Mouse (Mus musculus) embryonic facial prominence, embryonic 14.5 days (tissue): Measurements from ENCODE around the gene Mturn. TPM values are rescaled to one million over a fixed set of nuclear protein-coding genes. Genes with fewer than 3 reads are reported as not detected.

Experiments
- ATAC-seq: fragments of 200-750 bp; cut with Nextera tagmentation; 2 replicates; pipeline ENCODE4 v1.8.0; 2017; ENCODE audit warnings: low read depth, moderate number of reproducible peaks, moderate TSS enrichment
- DNase-seq: peaks from one replicate; pipeline ENCODE4 v3.0.0-alpha.2; 2015; ENCODE audit warnings: low spot score
- H3K27ac ChIP-seq: fragments of 300-500 bp; sonication (generic); replicated peaks from 2 replicates; pipeline ENCODE4 v1.5.1; 2014; ENCODE audit warnings: low read depth, mild to moderate bottlenecking, low read length, moderate library complexity
- H3K27me3 ChIP-seq: fragments of 300-500 bp; sonication (generic); replicated peaks from 2 replicates; pipeline ENCODE4 v1.6.1; 2014; ENCODE audit warnings: low read length; ENCODE audit not compliant: control insufficient read depth, insufficient read depth
- H3K36me3 ChIP-seq: fragments of 300-500 bp; sonication (generic); 2 replicates; pipeline ENCODE4 v1.6.1; 2014; ENCODE audit warnings: low read length, mixed read lengths; ENCODE audit not compliant: control insufficient read depth, insufficient read depth
- H3K4me1 ChIP-seq: fragments of 300-500 bp; sonication (generic); 2 replicates; pipeline ENCODE4 v1.6.1; 2014; ENCODE audit warnings: antibody characterized with exemption, low read length; ENCODE audit not compliant: control insufficient read depth, insufficient read depth
- H3K4me2 ChIP-seq: fragments of 300-500 bp; sonication (generic); 2 replicates; pipeline ENCODE4 v1.6.1; 2014; ENCODE audit warnings: low read depth, mild to moderate bottlenecking, low read length, moderate library complexity, mixed read lengths
- H3K4me3 ChIP-seq: fragments of 300-500 bp; sonication (generic); 2 replicates; pipeline ENCODE4 v1.5.1; 2014; ENCODE audit warnings: low read depth, mild to moderate bottlenecking, low read length
- H3K9ac ChIP-seq: fragments of 300-500 bp; sonication (generic); 2 replicates; pipeline ENCODE4 v1.6.1; 2014; ENCODE audit warnings: low read depth, mild to moderate bottlenecking, low read length, moderate library complexity, mixed read lengths
- H3K9me3 ChIP-seq: fragments of 300-500 bp; sonication (generic); 2 replicates; pipeline ENCODE4 v1.6.1; 2016; ENCODE audit warnings: low read length; ENCODE audit not compliant: control insufficient read depth
- WGBS: fragments of 180-500 bp; shearing (Covaris S2); extraction: QIAGEN DNeasy Blood & Tissue Kit; methylation state at CpG from one replicate; pipeline ENCODE4 v1.1.7; 2014; 5-methylcytosine and 5-hydroxymethylcytosine counted together
- polyA plus RNA-seq: library from polyadenylated mRNA; unstranded; fragments of >200 nt; fragmentation: Nextera tagmentation; extraction: Ambion mirVana; gene quantifications from 2 replicates; pipeline ENCODE4 v1.2.1, GENCODE M21; 2014

Gene Mturn
- polyA plus RNA-seq, 1 experiment from 2014 or later: 17.9 TPM

DNA sequence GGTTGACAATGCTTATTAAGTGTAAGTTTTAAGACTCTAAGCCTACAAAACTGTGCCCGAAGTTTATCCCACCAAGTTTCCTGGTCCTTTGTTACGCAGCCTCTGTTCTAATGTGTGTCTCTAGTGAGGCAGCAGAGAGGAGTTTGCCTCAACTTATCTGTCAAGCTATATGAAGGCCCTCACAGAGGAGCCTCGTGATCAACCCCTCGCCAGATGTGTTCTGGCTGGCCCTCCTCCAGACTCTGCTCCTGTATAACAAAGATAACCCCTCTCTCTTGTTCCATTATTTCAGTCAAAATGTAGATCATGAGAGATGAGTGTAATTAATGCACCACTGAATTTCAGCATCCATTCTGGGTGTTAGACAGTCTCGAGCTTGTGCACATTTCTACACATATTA lies 1.7 kb upstream of the Mturn start:
- no peaks in the 10 kb centered on the region for H3K36me3 ChIP-seq

DNA sequence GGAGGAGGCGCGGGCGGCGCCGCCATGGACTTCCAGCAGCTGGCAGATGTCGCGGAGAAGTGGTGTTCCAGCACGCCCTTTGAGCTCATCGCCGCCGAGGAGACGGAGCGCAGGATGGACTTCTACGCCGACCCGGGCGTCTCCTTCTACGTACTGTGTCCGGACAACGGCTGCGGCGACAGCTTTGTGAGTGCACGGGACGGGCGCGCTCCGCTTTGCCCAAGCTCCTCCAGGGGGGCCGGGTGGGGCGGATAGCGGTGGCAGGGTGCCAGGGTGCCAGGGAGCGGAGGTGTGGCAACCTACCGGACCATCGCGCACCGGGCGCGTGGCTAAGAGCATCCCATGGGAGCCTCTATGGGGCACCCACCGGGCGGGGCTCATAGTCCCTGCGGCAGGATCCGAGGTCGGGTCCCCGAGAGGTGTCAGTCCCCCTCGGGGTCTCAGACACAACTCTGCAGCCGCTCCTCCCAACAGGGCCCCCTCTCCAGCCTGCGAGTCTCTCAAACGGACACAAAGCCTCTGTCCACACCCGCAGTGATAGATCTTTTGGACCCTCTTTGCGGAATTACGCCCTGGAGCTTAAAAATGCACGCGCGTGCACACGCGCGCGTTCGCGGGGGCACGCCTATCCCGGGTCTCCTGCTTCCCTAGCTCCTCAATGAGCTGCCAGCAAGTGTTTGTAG lies 463 bp downstream of the Mturn start:
- WGBS: under 1% methylated on average over 37 of the region's 61 CpGs
- peak overlapping the region; percentile 82 for H3K4me3 ChIP-seq
- no peak for DNase-seq
- H3K4me2 ChIP-seq: peak overlapping the region; percentile 99
- H3K4me1 ChIP-seq: 0 out of 2 replicates have a peak, but pooled peaks cover 7% of the 10 kb centered on the region
- H3K9me3 ChIP-seq: no peaks in the 10 kb centered on the region
- no peak; the same call in 1 of the 2 replicates for ATAC-seq
- peaks cover 8% of the 10 kb centered on the region for H3K27me3 ChIP-seq
- H3K27ac ChIP-seq: no peak overlapping the region; the same call in 1 of the 2 replicates
- peak overlapping the region; percentile 76 for H3K9ac ChIP-seq
- no peaks in the 10 kb centered on the region for H3K36me3 ChIP-seq

More for the DNA sequence above, 1.7 kb upstream of the Mturn start:
- Histone ChIP-seq H3K4me2 (no peak overlapping the region), H3K27me3 (peaks cover 8% of the 10 kb centered on the region), H3K27ac (no peak overlapping the region), H3K9me3 (no peaks in the 10 kb centered on the region), H3K9ac (no peak overlapping the region), H3K4me3 (no peak overlapping the region), H3K4me1 (0 out of 2 replicates have a peak, but pooled peaks cover 7% of the 10 kb centered on the region)
- DNase-seq (no peak), ATAC-seq (no peak)
- WGBS: 66% methylated on average over 5 of the region's 5 CpGs

DNA sequence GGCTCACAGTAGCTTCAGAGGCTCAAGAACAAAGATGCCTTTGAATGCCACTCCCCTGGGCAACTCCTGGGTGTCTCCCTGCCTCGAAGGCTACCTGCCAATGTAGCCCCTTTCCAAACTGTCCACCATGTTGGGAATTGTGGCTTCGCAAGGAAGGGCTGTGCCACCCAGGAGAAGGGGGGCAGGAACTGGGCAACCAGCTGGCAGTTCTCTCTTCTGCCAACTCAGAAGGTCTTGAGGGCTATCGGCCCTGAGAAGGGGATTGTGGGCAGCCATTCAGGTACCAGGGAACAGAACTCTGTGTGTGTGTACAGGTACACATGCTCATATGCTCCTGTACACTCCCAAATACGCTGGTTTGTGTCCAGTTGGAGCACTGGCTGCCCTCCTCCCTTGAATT lies 2.7 kb downstream of the Mturn start:
- Histone ChIP-seq H3K9ac (no peak overlapping the region), H3K4me2 (no peak overlapping the region), H3K36me3 (no peaks in the 10 kb centered on the region), H3K4me3 (no peak overlapping the region), H3K9me3 (no peaks in the 10 kb centered on the region), H3K27me3 (peaks cover 8% of the 10 kb centered on the region), H3K27ac (no peak overlapping the region), H3K4me1 (0 out of 2 replicates have a peak, but pooled peaks cover 7% of the 10 kb centered on the region)
- DNase-seq (no peak), ATAC-seq (no peak)
- 78% methylated on average over 4 of the region's 4 CpGs for WGBS

DNA sequence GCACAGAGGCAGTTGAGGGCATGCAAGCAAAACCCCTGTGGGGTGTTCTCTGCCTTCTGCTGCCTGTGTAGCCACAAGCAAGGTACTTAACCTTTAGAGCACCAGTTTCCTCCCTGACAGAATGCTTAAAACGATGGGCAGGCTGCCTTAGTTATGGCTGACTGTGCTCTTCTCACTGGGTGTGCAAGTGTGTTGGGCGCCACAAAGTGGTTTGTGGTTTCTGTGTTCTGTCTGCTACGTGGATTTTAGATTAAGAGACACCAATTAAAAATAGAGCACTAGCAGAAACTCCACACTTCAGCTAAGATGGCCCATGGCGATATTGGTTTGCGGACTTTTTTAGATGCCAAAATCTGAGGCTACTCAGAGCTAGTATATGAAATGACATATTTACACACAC lies 3.7 kb downstream of the Mturn start:
- H3K36me3 ChIP-seq: no peaks in the 10 kb centered on the region
- no peak overlapping the region for H3K4me3 ChIP-seq
- H3K27me3 ChIP-seq: peaks cover 8% of the 10 kb centered on the region; the same call in 1 of the 2 replicates
- ATAC-seq (no peak), DNase-seq (no peak)
- no peak overlapping the region for H3K4me2 ChIP-seq
- H3K9me3 ChIP-seq: no peaks in the 10 kb centered on the region
- no peak overlapping the region for H3K27ac ChIP-seq
- 0 out of 2 replicates have a peak, but pooled peaks cover 7% of the 10 kb centered on the region for H3K4me1 ChIP-seq
- 77% methylated on average over 5 of the region's 5 CpGs for WGBS
- H3K9ac ChIP-seq: no peak overlapping the region

DNA sequence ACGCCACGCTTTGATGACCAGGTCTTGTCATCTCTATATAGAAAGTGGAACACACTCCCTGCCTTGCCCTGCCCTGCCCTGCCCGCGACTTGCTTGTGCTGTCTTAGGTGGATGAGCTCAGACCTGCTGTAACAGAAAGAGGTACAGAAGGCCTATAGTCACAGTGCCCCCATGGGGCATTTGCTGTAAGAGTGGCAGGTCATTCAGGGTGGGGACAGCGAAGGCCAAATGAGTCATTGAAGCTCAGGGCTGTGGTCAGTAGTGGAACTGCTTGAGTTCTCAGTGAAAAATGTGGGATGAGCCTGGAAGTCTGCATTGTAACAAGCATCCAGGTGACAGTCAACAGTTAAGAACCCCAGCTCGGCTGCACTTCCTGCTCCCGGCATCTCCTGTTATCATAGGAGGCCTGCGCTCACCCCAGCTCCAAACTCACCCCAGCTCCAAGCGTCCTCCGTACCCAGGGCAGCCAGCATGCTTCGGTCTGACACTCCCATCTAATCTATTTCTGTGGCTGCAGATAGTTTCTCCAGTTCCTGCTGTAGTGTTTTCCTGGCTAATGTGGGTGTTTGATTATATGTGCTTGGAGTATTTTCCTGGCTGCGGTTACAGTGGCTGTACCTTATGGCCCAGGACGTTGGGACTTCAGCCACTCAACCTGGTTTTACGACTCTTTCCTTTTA lies 4.4 kb downstream of the Mturn start:
- Histone ChIP-seq H3K9me3 (no peaks in the 10 kb centered on the region), H3K27ac (no peak overlapping the region), H3K27me3 (peaks cover 8% of the 10 kb centered on the region; the same call in 1 of the 2 replicates), H3K4me1 (0 out of 2 replicates have a peak, but pooled peaks cover 7% of the 10 kb centered on the region), H3K9ac (no peak overlapping the region), H3K4me2 (no peak overlapping the region), H3K4me3 (no peak overlapping the region), H3K36me3 (no peaks in the 10 kb centered on the region)
- DNase-seq (no peak), ATAC-seq (no peak)
- WGBS: 76% methylated on average over 14 of the region's 14 CpGs

DNA sequence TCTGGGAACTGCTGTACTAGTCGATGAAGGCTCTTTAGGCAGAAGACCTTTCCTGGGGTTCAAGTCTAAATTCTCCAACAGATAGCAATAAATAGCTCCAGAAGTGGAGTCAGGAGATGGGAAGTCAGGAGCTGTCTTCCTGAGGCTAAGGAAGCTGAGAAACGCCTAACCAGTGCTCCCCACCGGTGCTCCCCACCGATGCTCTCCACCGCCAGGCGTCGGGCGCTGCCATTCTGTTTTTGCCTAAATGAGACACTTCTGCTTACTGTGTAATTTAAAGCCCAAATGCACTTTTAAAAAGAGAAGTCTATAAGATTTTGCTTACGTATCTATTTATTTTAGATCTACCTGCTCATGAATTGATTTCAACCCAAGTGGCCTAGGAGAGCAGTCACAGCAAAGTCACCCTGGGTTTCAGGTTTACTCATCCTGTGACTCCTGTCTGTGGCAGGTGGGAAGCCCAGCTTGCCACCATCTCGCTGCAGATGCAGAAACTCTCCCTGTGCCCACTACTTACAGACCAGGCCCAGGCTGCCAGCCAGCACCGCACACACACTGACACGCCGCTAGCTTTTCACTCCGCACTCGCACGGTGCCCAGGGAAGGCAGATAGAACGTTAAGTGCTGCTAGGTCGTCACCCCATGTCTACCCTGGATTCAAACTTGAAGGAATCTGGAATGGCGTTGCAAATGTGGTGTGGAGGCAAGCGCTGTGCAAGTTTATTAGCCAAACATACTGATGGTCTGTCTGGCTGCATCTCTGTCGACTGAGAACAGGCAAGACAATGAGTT lies 5.7 kb downstream of the Mturn start:
- H3K9ac ChIP-seq: no peak overlapping the region
- peaks cover 8% of the 10 kb centered on the region; the same call in 1 of the 2 replicates for H3K27me3 ChIP-seq
- no peaks in the 10 kb centered on the region; the same call in 1 of the 2 replicates for H3K36me3 ChIP-seq
- H3K27ac ChIP-seq: no peak overlapping the region
- ATAC-seq: no peak
- H3K4me1 ChIP-seq: 0 out of 2 replicates have a peak, but pooled peaks cover 6% of the 10 kb centered on the region
- WGBS: 90% methylated on average over 21 of the region's 21 CpGs
- no peaks in the 10 kb centered on the region for H3K9me3 ChIP-seq
- no peak for DNase-seq
- no peak overlapping the region for H3K4me3 ChIP-seq
- H3K4me2 ChIP-seq: no peak overlapping the region

DNA sequence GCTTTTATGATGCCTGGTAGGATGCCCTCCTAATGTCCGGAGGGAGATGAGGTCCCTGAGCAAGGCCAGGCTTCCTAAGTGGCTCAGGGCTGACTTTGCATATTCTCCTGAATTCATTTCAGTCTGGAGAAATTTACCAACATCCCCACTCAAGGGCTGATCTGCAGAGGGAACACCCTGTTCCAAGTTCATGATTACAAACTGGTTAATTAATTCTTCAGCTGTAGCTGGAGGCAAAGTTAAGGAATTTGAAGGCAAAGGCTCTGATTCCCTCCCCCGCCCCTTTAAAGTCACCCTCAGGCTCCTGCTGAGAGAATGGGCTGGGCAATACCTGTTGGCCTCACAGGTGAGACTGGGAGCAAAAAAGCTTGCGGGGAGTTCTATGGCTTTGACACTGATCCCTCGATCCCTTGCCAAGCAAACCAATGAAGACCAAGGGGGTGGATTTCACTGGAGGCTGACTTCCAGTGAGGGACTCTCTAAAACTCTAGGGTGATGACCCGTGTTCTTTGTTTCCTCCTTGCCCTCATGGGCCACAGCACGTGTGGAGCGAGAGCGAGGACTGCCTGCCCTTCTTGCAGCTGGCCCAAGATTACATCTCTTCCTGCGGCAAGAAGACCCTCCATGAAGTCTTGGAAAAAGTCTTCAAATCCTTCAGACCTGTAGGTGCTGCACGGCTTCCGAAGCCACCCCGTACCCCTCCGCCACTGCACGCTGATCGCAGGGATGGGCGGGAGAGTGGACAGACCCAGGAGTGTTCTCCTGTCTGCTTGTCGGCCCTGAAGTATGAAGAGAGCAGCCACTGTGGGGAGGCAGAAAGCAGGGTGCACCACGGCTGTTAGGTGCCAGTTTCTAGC lies 7.3 kb downstream of the Mturn start:
- no peak for ATAC-seq
- no peak overlapping the region for H3K27ac ChIP-seq
- 71% methylated on average over 18 of the region's 18 CpGs for WGBS

DNA sequence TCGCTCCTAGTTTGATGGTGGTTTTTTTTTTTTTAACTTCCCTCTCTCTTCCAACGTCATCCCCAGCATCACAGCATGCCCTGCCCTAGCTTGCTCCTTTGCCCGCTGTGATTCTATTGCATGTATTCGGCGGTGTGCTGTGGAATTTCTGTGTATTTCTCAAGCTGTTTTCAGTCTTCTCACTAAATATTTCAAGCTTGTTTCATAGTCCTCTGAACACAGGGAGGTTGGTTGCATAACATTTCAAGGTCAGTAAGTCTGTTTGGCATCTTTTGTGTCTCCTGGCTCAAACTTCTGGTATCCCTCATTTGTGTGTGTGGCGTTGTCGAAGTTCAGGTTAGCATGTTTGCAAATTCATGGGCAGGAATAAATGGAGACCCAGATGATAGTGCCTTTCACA lies 8.3 kb downstream of the Mturn start:
- Histone ChIP-seq H3K4me3 (no peak overlapping the region), H3K27me3 (no peaks in the 10 kb centered on the region), H3K9ac (no peak overlapping the region), H3K36me3 (no peaks in the 10 kb centered on the region; the same call in 1 of the 2 replicates), H3K9me3 (no peaks in the 10 kb centered on the region), H3K4me2 (no peak overlapping the region), H3K4me1 (no peaks in the 10 kb centered on the region), H3K27ac (no peak overlapping the region)
- ATAC-seq: no peak
- 85% methylated on average over 7 of the region's 7 CpGs for WGBS
- no peak for DNase-seq

More for the DNA sequence above, 7.3 kb downstream of the Mturn start:
- no peak for DNase-seq
- no peak overlapping the region for H3K4me2 ChIP-seq
- no peaks in the 10 kb centered on the region; the same call in 1 of the 2 replicates for H3K36me3 ChIP-seq
- no peak overlapping the region for H3K4me3 ChIP-seq
- H3K9me3 ChIP-seq: no peaks in the 10 kb centered on the region
- no peaks in the 10 kb centered on the region for H3K27me3 ChIP-seq
- no peaks in the 10 kb centered on the region for H3K4me1 ChIP-seq
- no peak overlapping the region for H3K9ac ChIP-seq
